Mouse (Mus musculus) testis, postnatal 10 days (tissue): Measurements from ENCODE around the gene Zfp46.

ENCODE experiments used
- DNase-seq: peaks from one replicate; pipeline ENCODE4 v3.0.0; 2021; ENCODE audit warnings: low spot score

Zfp46 gene

GRCm38 (mm10) chr4:136284455-136284854 is at the start of gene Zfp46:
Zfp46 (plus strand) TSS chr4:136284683.
- peak; percentile 89 for DNase-seq

- DNase-seq, result no peak
These were observed 45.8 kb upstream of the Zfp46 start for GRCm38 (mm10) chr4:136238669-136239068.

DNA sequence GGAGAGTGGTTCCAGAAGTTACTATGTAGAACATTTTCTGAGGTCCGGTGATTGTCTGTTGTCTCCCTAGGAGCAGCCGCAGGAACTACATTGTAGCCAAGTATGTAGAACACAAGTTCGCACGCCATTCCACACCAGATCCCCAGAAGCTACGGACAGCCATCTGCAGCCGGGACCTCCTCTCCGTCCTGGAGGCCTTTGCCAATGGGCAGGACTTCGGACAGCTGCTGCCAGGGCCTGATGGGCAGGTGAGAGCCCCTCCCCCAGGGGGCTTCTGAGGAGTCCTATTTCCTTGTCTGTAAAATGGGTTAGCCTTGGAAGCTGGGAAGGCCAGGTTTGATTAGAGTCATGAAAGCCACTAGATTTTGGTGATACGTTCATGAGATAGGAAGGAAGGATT is 45.4 kb upstream of the Zfp46 start:
- no peak for DNase-seq

GRCm38 (mm10) chr4:136239622-136240021 is 44.9 kb upstream of the Zfp46 start:
- peak; percentile 87 for DNase-seq

- no peak for DNase-seq
These were observed 44.4 kb upstream of the Zfp46 start for GRCm38 (mm10) chr4:136240123-136240522.

GRCm38 (mm10) chr4:136240955-136241354 is 43.5 kb upstream of the Zfp46 start:
- no peak for DNase-seq

DNA sequence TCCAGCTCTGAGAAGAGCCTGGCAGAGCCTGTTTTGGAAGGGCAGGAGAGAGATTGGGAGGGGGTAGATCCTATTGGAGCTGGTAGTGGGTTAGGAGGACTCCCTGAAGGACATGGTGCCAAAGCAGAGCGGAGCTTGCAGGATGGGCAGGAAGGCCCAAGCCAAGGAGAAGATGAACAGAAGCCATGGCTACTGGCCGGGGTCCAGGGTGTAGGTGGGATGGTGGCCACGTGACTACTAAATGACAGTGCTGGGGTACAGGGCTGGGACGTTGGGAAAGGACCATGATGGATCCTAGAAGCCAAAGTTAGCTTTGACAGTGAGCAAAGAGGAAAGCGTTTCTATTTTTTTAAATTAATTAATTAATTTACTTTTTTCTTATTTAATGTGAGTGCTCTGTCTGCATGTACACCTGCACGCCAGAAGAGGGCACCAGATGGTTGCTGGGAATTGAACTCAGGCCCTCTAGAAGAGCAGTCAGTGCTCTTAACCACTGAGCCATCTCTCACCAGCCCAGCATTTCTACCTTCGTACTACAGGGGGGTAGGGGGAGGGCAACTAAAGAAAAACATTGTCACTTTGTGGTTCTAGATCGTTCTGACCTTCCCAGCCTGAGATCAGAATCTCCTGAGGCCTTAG is 42.3 kb upstream of the Zfp46 start:
- no peak for DNase-seq

GRCm38 (mm10) chr4:136242728-136243127 is 41.8 kb upstream of the Zfp46 start:
- DNase-seq, result no peak

GRCm38 (mm10) chr4:136244208-136244607 is 40.3 kb upstream of the Zfp46 start:
- DNase-seq, result no peak

GRCm38 (mm10) chr4:136245681-136246080 is 38.8 kb upstream of the Zfp46 start:
- DNase-seq, result no peak

- no peak for DNase-seq
These were observed 37.9 kb upstream of the Zfp46 start for GRCm38 (mm10) chr4:136246568-136246969.

DNA sequence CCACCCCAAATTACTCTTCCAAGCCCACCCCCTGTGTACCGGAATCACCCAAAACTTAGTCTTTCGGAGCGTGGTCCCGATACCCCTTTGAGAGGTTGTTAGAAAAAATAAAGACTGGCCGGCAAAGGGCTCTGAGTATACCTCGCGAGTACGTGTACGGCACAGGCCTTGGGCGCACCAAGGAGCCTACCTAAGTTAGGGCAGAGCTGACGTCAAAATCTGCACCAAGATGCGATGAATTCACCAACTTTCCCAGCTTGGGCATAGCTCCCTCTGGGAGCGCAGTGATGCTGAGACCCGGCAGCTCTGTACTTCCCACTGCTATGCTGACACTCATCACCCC is 37.1 kb upstream of the Zfp46 start:
- DNase-seq, result no peak

DNA sequence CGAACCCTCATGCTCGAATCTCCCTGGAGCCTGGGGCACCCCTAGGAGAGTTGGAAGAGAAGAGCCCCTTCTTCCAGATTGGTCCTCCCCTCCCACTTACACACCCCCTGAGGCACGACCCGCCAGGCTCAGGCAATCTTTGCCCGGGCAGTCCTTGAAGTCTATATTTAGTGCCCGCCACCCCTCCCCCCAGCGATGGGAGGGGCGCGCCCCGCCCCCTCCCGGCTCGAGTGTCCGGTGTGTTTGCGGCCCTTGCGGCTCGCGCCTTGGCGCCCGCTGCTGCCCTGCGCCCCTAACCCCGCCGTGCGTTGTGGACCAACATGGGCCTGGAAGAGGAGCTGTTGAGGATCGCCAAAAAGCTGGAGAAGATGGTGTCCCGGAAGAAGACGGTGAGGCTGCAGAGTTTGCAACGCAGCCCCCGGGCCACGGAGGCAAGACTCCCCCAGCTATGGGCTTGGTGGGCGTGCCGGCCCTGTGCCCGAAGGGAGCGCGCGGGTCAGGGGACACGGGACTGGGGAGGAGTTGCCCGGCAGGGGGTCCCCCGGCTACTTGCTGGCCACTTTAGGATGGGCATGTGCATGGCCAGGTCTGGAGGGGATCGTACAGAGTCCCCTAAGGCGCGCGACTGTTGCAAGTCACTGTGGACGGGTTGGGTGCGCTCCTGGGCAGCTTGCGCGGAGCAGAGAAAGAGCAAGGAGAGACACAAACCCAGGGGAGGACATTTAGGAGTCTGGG is 36.6 kb upstream of the Zfp46 start, which contains the start of gene Tcea3:
TSS of gene Tcea3 (plus strand) at position 1 of the 735 bp plus-strand sequence.
- DNase-seq, result peak; percentile 76

DNA sequence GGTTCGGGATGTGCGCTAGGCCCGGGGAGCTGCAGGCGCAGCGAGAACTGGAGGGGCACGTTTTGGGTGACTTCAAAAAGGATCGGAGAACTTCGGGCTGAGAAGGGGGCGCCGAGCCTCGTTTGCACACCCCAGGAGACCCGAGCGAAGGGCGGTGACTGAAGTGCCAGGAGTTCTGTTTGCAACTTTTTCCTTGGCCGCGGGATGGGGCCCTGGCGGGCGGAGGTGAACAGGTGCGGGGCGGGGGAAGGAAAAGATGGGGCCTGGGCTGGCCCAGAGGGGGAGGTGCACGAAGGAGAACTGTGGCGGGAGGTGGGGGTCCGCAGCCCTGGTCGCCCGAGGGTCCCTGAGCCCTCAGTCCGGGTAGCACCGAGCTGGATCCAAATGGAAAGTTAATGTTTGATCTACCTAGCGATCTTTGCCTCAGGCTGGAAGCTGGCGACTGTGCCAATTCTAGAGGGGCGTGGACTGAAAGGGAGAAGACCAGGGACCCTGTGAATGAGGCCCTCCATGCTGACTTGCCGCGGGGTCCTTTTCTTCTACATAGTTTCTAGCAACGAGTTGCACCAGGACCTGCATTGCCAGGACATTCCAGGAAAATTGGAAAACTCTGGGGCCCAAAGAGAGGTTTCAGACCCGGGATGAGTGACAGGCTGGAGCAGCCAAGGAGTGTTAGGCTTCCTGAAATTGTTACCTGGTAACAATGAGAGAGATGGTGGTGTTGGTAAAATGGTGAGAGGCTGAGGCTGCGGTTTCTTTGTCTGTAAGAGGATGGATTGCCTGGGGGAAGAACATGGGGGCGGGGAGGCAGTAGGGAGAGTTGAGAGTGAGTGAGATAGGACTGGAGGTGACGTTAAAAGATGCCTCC is 35.8 kb upstream of the Zfp46 start:
- no peak for DNase-seq

GRCm38 (mm10) chr4:136249332-136249647 is 35.2 kb upstream of the Zfp46 start:
- no peak for DNase-seq

DNA sequence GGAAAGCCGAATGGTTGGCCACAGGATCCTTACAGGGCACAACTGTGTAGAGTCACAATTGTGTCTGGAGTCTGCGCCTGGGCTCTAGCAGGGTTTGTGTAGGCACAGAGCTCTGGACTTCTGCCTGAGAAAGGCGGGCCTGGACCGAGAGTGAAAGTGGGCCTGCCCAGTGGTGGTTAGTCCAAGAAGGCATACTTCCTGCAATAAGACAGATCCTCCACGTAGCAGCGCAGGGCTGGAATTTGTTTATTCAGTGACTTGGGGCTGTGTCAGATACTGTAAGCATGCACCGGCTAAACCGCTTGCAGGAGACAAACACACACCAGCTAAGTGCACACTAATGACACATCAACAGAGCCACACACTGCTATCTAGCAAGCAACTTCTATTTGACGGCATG is 34.7 kb upstream of the Zfp46 start:
- DNase-seq, result peak; percentile 51

GRCm38 (mm10) chr4:136255919-136256318 is 28.6 kb upstream of the Zfp46 start:
- no peak for DNase-seq

DNA sequence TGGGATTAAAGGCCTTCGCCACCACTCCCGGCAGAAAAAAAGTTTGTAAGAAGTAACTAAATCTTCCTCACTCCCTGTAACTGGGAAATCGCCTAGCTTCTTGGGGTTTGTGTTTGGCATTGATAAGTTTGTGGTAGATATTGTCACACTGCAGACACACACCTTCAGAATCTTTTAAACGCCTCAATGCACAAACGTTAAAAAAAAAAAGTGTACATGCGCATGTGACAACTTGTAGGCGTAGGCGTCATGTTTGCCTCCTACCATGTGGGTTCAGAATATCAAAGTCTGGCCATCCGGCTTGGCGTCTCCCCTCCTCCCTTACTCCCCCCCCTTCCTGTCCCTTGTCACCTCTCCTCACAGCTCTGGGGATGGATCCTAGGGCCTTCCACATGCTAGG is 27.8 kb upstream of the Zfp46 start:
- no peak for DNase-seq

- no peak for DNase-seq
These were observed 24.6 kb upstream of the Zfp46 start for GRCm38 (mm10) chr4:136259916-136260315.

- DNase-seq, result peak; percentile 95
These were observed 23.8 kb upstream of the Zfp46 start for GRCm38 (mm10) chr4:136260491-136261180.

DNA sequence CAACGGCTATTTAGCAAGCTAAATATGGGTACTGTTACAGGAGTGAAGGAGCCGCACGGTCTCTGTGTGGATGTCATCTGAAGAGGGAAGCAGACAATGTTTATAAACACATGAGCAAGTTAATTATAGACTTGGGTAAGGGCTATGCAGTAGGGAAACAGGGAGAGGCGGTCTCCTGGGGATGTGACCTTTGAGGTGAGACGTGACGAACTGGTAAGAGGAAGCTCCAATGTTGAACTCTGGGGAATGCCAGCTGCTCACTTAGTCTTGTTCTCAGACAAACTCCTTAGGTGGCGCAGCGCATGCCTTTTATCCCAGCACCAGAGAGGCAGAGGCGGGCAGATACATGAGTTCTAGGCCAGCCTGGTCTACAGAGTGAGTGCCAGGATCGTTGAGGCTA is 22.6 kb upstream of the Zfp46 start:
- DNase-seq, result no peak

- no peak for DNase-seq
These were observed 20.9 kb upstream of the Zfp46 start for GRCm38 (mm10) chr4:136263555-136263954.
